Mouse (Mus musculus) C2C12 (cell line): ENCODE results near the gene Ly6g6d. TPM values are rescaled to one million over a fixed set of nuclear protein-coding genes. Genes with fewer than 3 reads are reported as not detected.

Experiments
- H3K27me3 ChIP-seq: one replicate; pipeline ENCODE4 v1.6.1; 2011; ENCODE audit not compliant: control insufficient read depth, insufficient read depth, insufficient read length
- H3K36me3 ChIP-seq: one replicate; pipeline ENCODE4 v1.6.1; 2011; ENCODE audit not compliant: control insufficient read depth, insufficient read depth
- H3K4me3 ChIP-seq: one replicate; pipeline ENCODE4 v1.5.1; 2011; ENCODE audit warnings: mild to moderate bottlenecking, control low read depth; ENCODE audit not compliant: poor library complexity, insufficient read depth, severe bottlenecking
- H3K79me2 ChIP-seq: one replicate; pipeline ENCODE4 v1.6.1; 2011; ENCODE audit not compliant: control insufficient read depth, insufficient read depth
- H3K79me3 ChIP-seq: one replicate; pipeline ENCODE4 v1.6.1; 2011; ENCODE audit warnings: low read depth, control low read depth
- H3ac ChIP-seq: one replicate; pipeline ENCODE3; 2011; ENCODE audit warnings: low read depth; ENCODE audit not compliant: control insufficient read depth, insufficient read length
- CEBPB ChIP-seq: IDR thresholded peaks from one replicate; pipeline ENCODE4 v1.6.1; 2011; ENCODE audit warnings: low read depth, mild to moderate bottlenecking, control low read depth, moderate library complexity
- CTCF ChIP-seq: IDR thresholded peaks from one replicate; pipeline ENCODE4 v1.5.1; 2011; ENCODE audit not compliant: control insufficient read depth, insufficient read depth, insufficient read length
- FOSL1 ChIP-seq: IDR thresholded peaks from one replicate; pipeline ENCODE4 v1.8.0; 2011; ENCODE audit warnings: mild to moderate bottlenecking, low read length; ENCODE audit not compliant: poor library complexity, insufficient read depth, severe bottlenecking
- MAX ChIP-seq: IDR thresholded peaks from one replicate; pipeline ENCODE4 v1.6.1; 2011; ENCODE audit warnings: mild to moderate bottlenecking, control low read depth
- MYOD1 ChIP-seq: IDR thresholded peaks from one replicate; pipeline ENCODE4 v1.6.1; 2011; ENCODE audit warnings: low read depth; ENCODE audit not compliant: control insufficient read depth, insufficient read length
- MYOG ChIP-seq: IDR thresholded peaks from one replicate; pipeline ENCODE4 v1.6.1; 2011; ENCODE audit not compliant: control insufficient read depth, insufficient read length; ENCODE audit errors: extremely low read depth
- USF1 ChIP-seq: IDR thresholded peaks from one replicate; pipeline ENCODE4 v1.6.1; 2011; ENCODE audit warnings: low read depth, mild to moderate bottlenecking, control low read depth, moderate library complexity
- polyA plus RNA-seq: library from polyadenylated mRNA; unstranded; fragments of >200 nt; fragmentation: generic; extraction: Trizol; gene quantifications from one replicate; pipeline ENCODE4 v1.2.1, GENCODE M21; 2012; ENCODE audit warnings: missing spikeins

Gene Ly6g6d
- polyA plus RNA-seq, 1 experiment: not detected

GRCm38 (mm10) chr17:35092403-35093198, 14.7 kb upstream of the Ly6g6d start:
- Histone ChIP-seq H3K79me3 (peaks cover 3% of the 10 kb centered on the region), H3K79me2 (peaks cover 17% of the 10 kb centered on the region), H3ac (no peak overlapping the region), H3K4me3 (no peak overlapping the region), H3K27me3 (no peaks in the 10 kb centered on the region), H3K36me3 (peaks cover 22% of the 10 kb centered on the region)
- TF ChIP-seq CTCF: no peak
- no peak for TF ChIP-seq USF1
- no peak for TF ChIP-seq CEBPB
- TF ChIP-seq MAX: no peak
- TF ChIP-seq FOSL1: no peak
- no peak for TF ChIP-seq MYOG
- no peak for TF ChIP-seq MYOD1

- Histone ChIP-seq H3K4me3 (peak overlapping the region; percentile 57), H3K36me3 (peaks cover 16% of the 10 kb centered on the region), H3ac (peak overlapping the region; percentile 12), H3K27me3 (no peaks in the 10 kb centered on the region), H3K79me3 (peaks cover 3% of the 10 kb centered on the region), H3K79me2 (peaks cover 17% of the 10 kb centered on the region)
- no peak for TF ChIP-seq FOSL1
- no peak for TF ChIP-seq CTCF
- TF ChIP-seq MYOD1: no peak
- no peak for TF ChIP-seq MYOG
- TF ChIP-seq CEBPB: no peak
- no peak for TF ChIP-seq USF1
- no peak for TF ChIP-seq MAX
Observed at GRCm38 (mm10) chr17:35090166-35090932, 12.5 kb upstream of the Ly6g6d start.

- TF ChIP-seq MAX (peak; percentile 87), MYOG (no peak)
- Histone ChIP-seq H3K4me3 (peak within 1 kb of the TSS; percentile 57), H3K27me3 (no peaks in the 10 kb centered on the region), H3K79me2 (peaks cover 17% of the 10 kb centered on the region), H3K79me3 (peaks cover 3% of the 10 kb centered on the region), H3K36me3 (peaks cover 7% of the 10 kb centered on the region), H3ac (peak within 1 kb of the TSS; percentile 99)
Observed at GRCm38 (mm10) chr17:35088825-35089644, 11.2 kb upstream of the Ly6g6d start, which contains the start of gene Abhd16a. Abhd16a (plus strand) TSS chr17:35089263.

- Histone ChIP-seq H3K79me2 (peaks cover 17% of the 10 kb centered on the region), H3K79me3 (peaks cover 3% of the 10 kb centered on the region), H3K36me3 (peaks cover 7% of the 10 kb centered on the region), H3K27me3 (peaks cover 3% of the 10 kb centered on the region), H3ac (no peak overlapping the region), H3K4me3 (no peak overlapping the region)
- TF ChIP-seq USF1 (no peak), CTCF (no peak), MYOD1 (no peak), CEBPB (no peak), MAX (no peak)
Observed at GRCm38 (mm10) chr17:35088151-35088550, 10.3 kb upstream of the Ly6g6d start.

GRCm38 (mm10) chr17:35085208-35085865, 7.5 kb upstream of the Ly6g6d start, which contains the start of gene Ly6g6f:
Ly6g6f (minus strand) TSS chr17:35085610.
- H3K36me3 ChIP-seq: no peaks in the 10 kb centered on the region
- H3K79me2 ChIP-seq: peaks cover 9% of the 10 kb centered on the region
- H3ac ChIP-seq: no peak within 1 kb of the TSS
- peaks cover 8% of the 10 kb centered on the region for H3K27me3 ChIP-seq
- no peak for TF ChIP-seq FOSL1
- TF ChIP-seq USF1: no peak
- no peak for TF ChIP-seq MAX
- no peak for TF ChIP-seq CEBPB
- TF ChIP-seq MYOD1: no peak
- TF ChIP-seq MYOG: no peak
- TF ChIP-seq CTCF: no peak
- H3K4me3 ChIP-seq: no peak within 1 kb of the TSS
- no peaks in the 10 kb centered on the region for H3K79me3 ChIP-seq
